32 mouse cellular contexts compared by ENCODE assay signal in genomic region chr3:22300553-22300952, GRCm38 (mm10).
"Had no signal": no experiment of that assay in that cellular context is flagged by ENCODE, and none has a peak within 500 bp of the region (broad histone marks: within the 10 kb centered on the region; RNA-seq: fewer than 3 reads in every experiment).

No protein-coding gene starts in this region.

- H3K4me1 ChIP-seq: limb, embryonic 10.5 days; limb, embryonic 12.5 days; limb, embryonic 13.5 days; limb, embryonic 15.5 days; liver, embryonic 12.5 days; liver, embryonic 13.5 days; liver, embryonic 15.5 days; lung, embryonic 15.5 days; megakaryocyte, embryonic 14.5 days; neural tube, embryonic 12.5 days had no signal

- H3K9me3 ChIP-seq: limb, embryonic 10.5 days; limb, embryonic 12.5 days; limb, embryonic 13.5 days; limb, embryonic 15.5 days; liver, embryonic 12.5 days; liver, embryonic 13.5 days; liver, embryonic 15.5 days; lung, embryonic 15.5 days; megakaryocyte, embryonic 14.5 days; midbrain, embryonic 12.5 days; midbrain, embryonic 13.5 days; midbrain, embryonic 15.5 days; neural tube, embryonic 12.5 days had no signal

- H3K27ac ChIP-seq: limb, embryonic 10.5 days; limb, embryonic 12.5 days; limb, embryonic 13.5 days; limb, embryonic 15.5 days; liver, embryonic 12.5 days; liver, embryonic 13.5 days; liver, embryonic 14.5 days; liver, embryonic 15.5 days; lung, embryonic 15.5 days; macrophage; midbrain, embryonic 10.5 days; midbrain, embryonic 12.5 days; midbrain, embryonic 13.5 days; midbrain, embryonic 15.5 days; neural tube, embryonic 12.5 days had no signal

- DNase-seq: left cerebral cortex, postnatal 4 days; liver; liver, embryonic 13.5 days; liver, postnatal 0 days; lung, adult 18-20 months; lung, adult 2 months; lung, embryonic 14.5 days; lung, postnatal 10 days; lung, postnatal 14 days; lung, postnatal 36 days; lung, postnatal 4 days; midbrain, embryonic 14.5 days had no signal

- H3K9ac ChIP-seq: limb, embryonic 12.5 days; limb, embryonic 13.5 days; limb, embryonic 15.5 days; liver, embryonic 12.5 days; liver, embryonic 13.5 days; liver, embryonic 14.5 days; liver, embryonic 15.5 days; liver, postnatal 0 days; lung, embryonic 14.5 days; lung, embryonic 15.5 days; midbrain, embryonic 12.5 days; midbrain, embryonic 13.5 days; midbrain, embryonic 15.5 days; neural tube, embryonic 12.5 days had no signal

- ATAC-seq: liver, embryonic 12.5 days; liver, postnatal 0 days; lung, postnatal 0 days; midbrain, embryonic 13.5 days; midbrain, embryonic 15.5 days; midbrain, embryonic 16.5 days had no signal

- H3K27me3 ChIP-seq: limb, embryonic 12.5 days; limb, embryonic 13.5 days; limb, embryonic 15.5 days; liver, embryonic 12.5 days; liver, embryonic 13.5 days; liver, embryonic 15.5 days; lung, embryonic 15.5 days; megakaryocyte, embryonic 14.5 days; midbrain, embryonic 12.5 days; midbrain, embryonic 13.5 days; midbrain, embryonic 15.5 days; neural tube, embryonic 12.5 days had no signal

- H3K36me3 ChIP-seq: limb, embryonic 10.5 days; limb, embryonic 12.5 days; limb, embryonic 13.5 days; limb, embryonic 15.5 days; liver, embryonic 12.5 days; liver, embryonic 13.5 days; liver, embryonic 15.5 days; lung, embryonic 15.5 days; midbrain, embryonic 10.5 days; midbrain, embryonic 12.5 days; midbrain, embryonic 13.5 days; midbrain, embryonic 15.5 days; neural tube, embryonic 12.5 days had no signal

- H3K4me2 ChIP-seq: limb, embryonic 12.5 days; limb, embryonic 13.5 days; limb, embryonic 15.5 days; liver, embryonic 11.5 days; liver, embryonic 12.5 days; liver, embryonic 13.5 days; liver, embryonic 15.5 days; lung, embryonic 14.5 days; lung, embryonic 15.5 days; midbrain, embryonic 11.5 days; midbrain, embryonic 12.5 days; midbrain, embryonic 13.5 days; midbrain, embryonic 15.5 days; neural tube, embryonic 12.5 days had no signal

- H3K4me3 ChIP-seq: limb, embryonic 10.5 days; limb, embryonic 12.5 days; limb, embryonic 13.5 days; limb, embryonic 15.5 days; liver, embryonic 12.5 days; liver, embryonic 13.5 days; liver, embryonic 15.5 days; lung, embryonic 15.5 days; megakaryocyte, embryonic 14.5 days; midbrain, embryonic 10.5 days; midbrain, embryonic 12.5 days; midbrain, embryonic 13.5 days; midbrain, embryonic 15.5 days; myocyte; neural tube, embryonic 12.5 days had no signal
